Mouse (Mus musculus): ENCODE measurements around the gene Nup35. TPM values are rescaled to one million over a fixed set of nuclear protein-coding genes. Genes with fewer than 3 reads are reported as not detected.

Nup35 gene
- polyA plus RNA-seq, 1 experiment from 2014 or later: 51.0 TPM

- H3K36me3 ChIP-seq: no peaks in the 10 kb centered on the region
- ATAC-seq (replicated peaks): no peak
- H3K27ac ChIP-seq (replicated peaks): no peak overlapping the region
- no peaks in the 10 kb centered on the region for H3K4me1 ChIP-seq
- no peaks in the 10 kb centered on the region for H3K27me3 ChIP-seq
- no peaks in the 10 kb centered on the region for H3K9me3 ChIP-seq
- no peak overlapping the region for H3K4me2 ChIP-seq (replicated peaks)
- no peak overlapping the region for H3K4me3 ChIP-seq
- H3K9ac ChIP-seq (replicated peaks): no peak overlapping the region
Measured at GRCm38 (mm10) chr2:80600611-80601010, 16.4 kb upstream of the Nup35 start.

- H3K36me3 ChIP-seq: no peaks in the 10 kb centered on the region
- no peak overlapping the region for H3K4me2 ChIP-seq (replicated peaks)
- H3K27me3 ChIP-seq: no peaks in the 10 kb centered on the region
- peak overlapping the region; percentile 62 for H3K27ac ChIP-seq (replicated peaks)
- ATAC-seq (replicated peaks): no peak
- H3K4me3 ChIP-seq: no peak overlapping the region
- 94% methylated on average over 13 of the region's 13 CpGs for WGBS
- no peaks in the 10 kb centered on the region for H3K9me3 ChIP-seq
- no peaks in the 10 kb centered on the region for H3K4me1 ChIP-seq
- H3K9ac ChIP-seq (replicated peaks): no peak overlapping the region
Measured at GRCm38 (mm10) chr2:80602756-80603155, 14.3 kb upstream of the Nup35 start.

- ATAC-seq (replicated peaks): peak; percentile 90
- Histone ChIP-seq H3K4me1 (no peaks in the 10 kb centered on the region), H3K27ac (replicated peaks) (peak overlapping the region; percentile 60), H3K27me3 (no peaks in the 10 kb centered on the region), H3K4me2 (replicated peaks) (no peak overlapping the region), H3K9me3 (no peaks in the 10 kb centered on the region), H3K4me3 (no peak overlapping the region), H3K9ac (replicated peaks) (no peak overlapping the region), H3K36me3 (no peaks in the 10 kb centered on the region)
- 57% methylated on average over 19 of the region's 19 CpGs for WGBS
Measured at GRCm38 (mm10) chr2:80603771-80604426, 13.1 kb upstream of the Nup35 start.

GRCm38 (mm10) chr2:80612286-80612685 lies 4.8 kb upstream of the Nup35 start:
- Histone ChIP-seq H3K27me3 (no peaks in the 10 kb centered on the region; the same call in 1 of the 2 replicates), H3K4me3 (no peak overlapping the region), H3K9me3 (no peaks in the 10 kb centered on the region), H3K36me3 (no peaks in the 10 kb centered on the region), H3K27ac (replicated peaks) (no peak overlapping the region), H3K9ac (replicated peaks) (no peak overlapping the region), H3K4me1 (peaks cover 5% of the 10 kb centered on the region; the same call in 1 of the 2 replicates), H3K4me2 (replicated peaks) (no peak overlapping the region)
- 62% methylated on average over 1 of the region's 1 CpGs for WGBS
- no peak for ATAC-seq (replicated peaks)

GRCm38 (mm10) chr2:80612796-80613195 lies 4.2 kb upstream of the Nup35 start:
- WGBS: 40% methylated on average over 2 of the region's 2 CpGs
- Histone ChIP-seq H3K27ac (replicated peaks) (no peak overlapping the region), H3K36me3 (no peaks in the 10 kb centered on the region), H3K4me1 (peaks cover 8% of the 10 kb centered on the region), H3K9ac (replicated peaks) (no peak overlapping the region), H3K4me2 (replicated peaks) (no peak overlapping the region), H3K27me3 (no peaks in the 10 kb centered on the region; the same call in 1 of the 2 replicates), H3K4me3 (no peak overlapping the region), H3K9me3 (no peaks in the 10 kb centered on the region)
- no peak for ATAC-seq (replicated peaks)

GRCm38 (mm10) chr2:80618991-80619390 lies 2.0 kb downstream of the Nup35 start:
- Histone ChIP-seq H3K27me3 (no peaks in the 10 kb centered on the region; the same call in 1 of the 2 replicates), H3K4me3 (no peak overlapping the region), H3K4me1 (peaks cover 10% of the 10 kb centered on the region), H3K9me3 (no peaks in the 10 kb centered on the region), H3K36me3 (no peaks in the 10 kb centered on the region), H3K9ac (replicated peaks) (no peak overlapping the region), H3K4me2 (replicated peaks) (no peak overlapping the region), H3K27ac (replicated peaks) (no peak overlapping the region)
- ATAC-seq (replicated peaks): no peak
- 88% methylated on average over 3 of the region's 3 CpGs for WGBS

- no peaks in the 10 kb centered on the region for H3K27me3 ChIP-seq
- no peak for ATAC-seq (replicated peaks)
- 79% methylated on average over 3 of the region's 3 CpGs for WGBS
- peaks cover 17% of the 10 kb centered on the region for H3K36me3 ChIP-seq
- no peak overlapping the region for H3K27ac ChIP-seq (replicated peaks)
- no peak overlapping the region for H3K9ac ChIP-seq (replicated peaks)
- no peak overlapping the region for H3K4me3 ChIP-seq
- H3K4me1 ChIP-seq: peaks cover 10% of the 10 kb centered on the region
- no peaks in the 10 kb centered on the region for H3K9me3 ChIP-seq
- no peak overlapping the region for H3K4me2 ChIP-seq (replicated peaks)
Measured at GRCm38 (mm10) chr2:80621921-80622320, 4.9 kb downstream of the Nup35 start.

- Histone ChIP-seq H3K9ac (replicated peaks) (no peak overlapping the region), H3K4me2 (replicated peaks) (no peak overlapping the region), H3K4me3 (no peak overlapping the region), H3K27me3 (no peaks in the 10 kb centered on the region), H3K9me3 (no peaks in the 10 kb centered on the region), H3K4me1 (no peaks in the 10 kb centered on the region), H3K27ac (replicated peaks) (no peak overlapping the region), H3K36me3 (peaks cover 17% of the 10 kb centered on the region)
- 94% methylated on average over 4 of the region's 4 CpGs for WGBS
- ATAC-seq (replicated peaks): no peak
Measured at GRCm38 (mm10) chr2:80624523-80624922, 7.5 kb downstream of the Nup35 start.

- Histone ChIP-seq H3K9me3 (no peaks in the 10 kb centered on the region), H3K4me3 (no peak overlapping the region), H3K4me1 (no peaks in the 10 kb centered on the region), H3K4me2 (replicated peaks) (no peak overlapping the region), H3K27ac (replicated peaks) (no peak overlapping the region), H3K9ac (replicated peaks) (no peak overlapping the region), H3K27me3 (no peaks in the 10 kb centered on the region), H3K36me3 (no peaks in the 10 kb centered on the region)
- no peak for ATAC-seq (replicated peaks)
- 90% methylated on average over 13 of the region's 13 CpGs for WGBS
Measured at GRCm38 (mm10) chr2:80632336-80633026, 15.4 kb downstream of the Nup35 start.

- Histone ChIP-seq H3K9me3 (no peaks in the 10 kb centered on the region), H3K4me2 (replicated peaks) (peak overlapping the region; percentile 65), H3K4me1 (peaks cover 11% of the 10 kb centered on the region), H3K27ac (replicated peaks) (peak overlapping the region; percentile 81), H3K27me3 (no peaks in the 10 kb centered on the region), H3K36me3 (peaks cover 9% of the 10 kb centered on the region), H3K9ac (replicated peaks) (peak overlapping the region; percentile 63), H3K4me3 (peak overlapping the region; percentile 74)
- ATAC-seq (replicated peaks): peak; percentile 99
- under 1% methylated on average over 45 of the region's 45 CpGs for WGBS
Measured at GRCm38 (mm10) chr2:80638364-80639241, 21.6 kb downstream of the Nup35 start.

GRCm38 (mm10) chr2:80639398-80639797 lies 22.4 kb downstream of the Nup35 start:
- WGBS: 12% methylated on average over 8 of the region's 8 CpGs
- no peak for ATAC-seq (replicated peaks)
- Histone ChIP-seq H3K4me1 (peaks cover 11% of the 10 kb centered on the region), H3K9me3 (no peaks in the 10 kb centered on the region), H3K36me3 (peaks cover 17% of the 10 kb centered on the region), H3K4me3 (peak overlapping the region; percentile 74), H3K27me3 (no peaks in the 10 kb centered on the region), H3K9ac (replicated peaks) (peak overlapping the region; percentile 63), H3K4me2 (replicated peaks) (peak overlapping the region; percentile 65), H3K27ac (replicated peaks) (no peak overlapping the region)

GRCm38 (mm10) chr2:80639864-80640263 lies 22.8 kb downstream of the Nup35 start:
- no peak overlapping the region for H3K9ac ChIP-seq (replicated peaks)
- H3K36me3 ChIP-seq: peaks cover 19% of the 10 kb centered on the region
- ATAC-seq (replicated peaks): no peak
- H3K4me2 ChIP-seq (replicated peaks): peak overlapping the region; percentile 65
- H3K27ac ChIP-seq (replicated peaks): no peak overlapping the region
- no peaks in the 10 kb centered on the region for H3K9me3 ChIP-seq
- no peak overlapping the region for H3K4me3 ChIP-seq
- H3K27me3 ChIP-seq: no peaks in the 10 kb centered on the region
- peaks cover 11% of the 10 kb centered on the region for H3K4me1 ChIP-seq
- 58% methylated on average over 3 of the region's 3 CpGs for WGBS
